Mouse (Mus musculus): ENCODE measurements around the gene Tmem254a.
"Not testable (repeated sequence)": the region's sequence is repeated elsewhere in the genome, so short reads cannot be mapped to it uniquely, and the experiment has no call there.

Tmem254a gene

GRCm38 (mm10) chr14:25927562-25927881 lies at the start of gene Tmem254a:
Gene Tmem254a, minus strand, starts transcription at chr14:25927672.
- not testable (repeated sequence) for DNase-seq

DNA sequence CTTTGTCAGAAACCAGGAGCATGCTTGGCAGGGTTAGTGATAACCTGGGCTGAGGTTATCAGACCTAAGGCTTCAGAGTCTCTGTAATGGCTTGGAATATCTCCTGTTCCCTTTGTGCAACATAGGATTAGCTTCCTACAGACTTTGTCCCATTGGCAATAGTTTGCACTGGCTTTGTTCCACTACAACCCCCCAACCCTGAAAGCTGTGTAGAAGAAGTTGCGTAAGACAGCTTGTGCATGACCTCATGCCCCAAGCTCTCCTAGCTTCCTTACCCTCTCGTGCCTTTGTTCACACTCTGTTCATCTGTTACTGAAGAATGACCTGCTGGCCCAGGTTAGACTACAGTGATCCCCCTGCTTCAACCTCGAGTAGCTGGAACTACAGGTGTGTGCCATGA lies 30.4 kb upstream of the Tmem254a start:
- DNase-seq = not testable (repeated sequence)

DNA sequence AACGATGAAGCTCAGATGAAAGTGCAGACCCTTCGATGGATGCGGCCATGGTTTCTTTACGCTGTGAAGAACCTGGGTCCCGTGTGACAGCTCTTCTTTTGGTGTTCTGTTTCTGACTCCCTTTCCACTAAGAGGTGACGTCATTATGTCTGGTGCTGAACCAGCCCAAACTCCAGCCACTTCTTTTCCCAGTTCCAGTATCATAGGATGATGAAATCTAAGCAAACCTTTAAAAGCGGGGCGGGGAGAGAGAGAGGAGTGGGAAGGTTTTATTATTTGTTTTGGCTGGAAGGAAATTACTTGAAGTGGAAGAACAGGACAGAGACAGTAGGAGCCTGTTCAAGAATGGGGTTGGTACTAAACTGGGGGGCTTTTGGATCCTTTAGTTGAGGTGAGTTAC lies 10.5 kb upstream of the Tmem254a start, which contains the start of gene Cphx1:
Gene Cphx1 (plus strand): TSS at position 301 of the 400 bp plus-strand sequence.
- not testable (repeated sequence) for DNase-seq

- not testable (repeated sequence) for DNase-seq
Measured at GRCm38 (mm10) chr14:25936867-25937630, 9.6 kb upstream of the Tmem254a start.

DNA sequence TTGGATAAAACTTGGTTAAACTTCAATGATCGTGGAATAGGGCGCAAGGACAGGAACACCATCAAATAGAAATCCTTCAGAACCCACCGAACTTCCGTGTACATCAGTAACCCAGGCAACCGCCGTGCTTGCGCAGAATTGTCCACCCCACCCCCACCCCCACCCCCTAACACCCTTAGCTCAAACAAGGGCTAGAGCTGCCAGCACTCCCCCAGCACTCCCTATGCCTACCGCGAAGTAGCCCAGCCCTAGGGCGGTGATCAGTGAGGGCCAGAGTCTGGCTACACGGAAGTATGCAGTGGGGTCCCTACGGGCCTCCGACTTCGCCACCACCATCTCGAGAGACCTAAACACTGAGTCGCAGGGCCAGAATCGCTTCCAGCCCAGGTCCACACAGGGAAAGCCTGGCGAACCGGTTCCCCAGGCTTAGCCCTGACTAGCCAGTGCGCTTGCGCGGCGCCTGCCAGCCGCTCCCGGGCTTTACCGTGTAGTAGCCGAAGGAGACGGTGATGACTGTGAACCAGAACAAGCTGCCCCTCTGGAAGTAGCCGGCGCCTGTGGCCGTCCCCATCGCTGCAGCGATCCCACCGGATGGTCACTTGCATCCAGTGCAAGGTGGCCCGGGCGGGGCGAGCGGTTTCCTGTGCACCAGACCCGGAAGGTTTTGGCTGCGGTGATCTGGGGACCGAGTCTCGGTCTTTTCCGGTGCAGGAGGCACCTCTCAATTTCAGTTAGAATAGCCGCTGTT lies 484 bp downstream of the Tmem254a start:
- not testable (repeated sequence) for DNase-seq

GRCm38 (mm10) chr14:25918427-25919170 lies 8.9 kb downstream of the Tmem254a start:
- not testable (repeated sequence) for DNase-seq

GRCm38 (mm10) chr14:25908976-25909375 lies 18.5 kb downstream of the Tmem254a start:
- not testable (repeated sequence) for DNase-seq

- DNase-seq = not testable (repeated sequence)
Measured at GRCm38 (mm10) chr14:25907272-25907671, 20.2 kb downstream of the Tmem254a start.

DNA sequence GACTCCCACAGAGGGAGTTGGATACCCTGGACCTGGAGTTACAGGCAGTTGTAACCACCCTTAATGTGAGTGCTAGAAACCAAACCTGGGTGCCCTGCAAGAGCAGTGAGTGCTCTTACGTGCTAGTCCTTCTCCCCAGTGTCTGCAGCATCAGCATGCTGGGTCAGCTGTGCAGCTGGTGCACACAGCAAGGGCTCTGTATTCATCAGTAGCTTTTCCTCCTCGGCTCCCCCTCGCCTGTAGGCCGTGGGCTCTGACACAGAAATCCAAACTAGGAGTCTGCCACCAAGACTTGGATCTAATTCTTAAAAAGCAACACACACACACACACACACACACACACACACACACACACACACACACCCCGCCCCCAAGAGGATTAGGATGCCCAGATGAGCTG lies 22.2 kb downstream of the Tmem254a start:
- DNase-seq = not testable (repeated sequence)

DNA sequence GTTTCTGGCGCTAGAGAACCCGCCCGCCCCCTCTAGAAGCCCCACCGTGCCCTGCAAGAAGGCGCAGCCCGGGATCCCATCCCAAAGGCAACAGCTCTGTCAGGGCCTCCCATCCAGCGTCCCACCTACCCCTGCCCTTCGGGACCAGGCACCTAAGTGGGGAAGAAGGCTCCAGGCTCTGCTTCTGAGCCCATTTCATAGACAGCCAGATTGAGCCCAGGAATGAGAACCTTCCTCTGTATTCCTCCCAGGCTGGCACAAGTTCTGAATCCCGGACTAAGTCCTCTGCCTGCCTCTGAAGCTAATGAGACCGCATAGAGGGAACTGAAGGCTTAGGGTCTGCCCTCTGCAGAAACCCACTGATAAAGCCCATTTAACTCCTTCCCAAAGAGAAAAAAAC lies 24.5 kb downstream of the Tmem254a start, which contains the start of gene Plac9a:
Gene Plac9a (minus strand): TSS at position 101 of the 400 bp plus-strand sequence.
- DNase-seq = not testable (repeated sequence)

- not testable (repeated sequence) for DNase-seq
Measured at GRCm38 (mm10) chr14:25895686-25896085, 31.8 kb downstream of the Tmem254a start.

GRCm38 (mm10) chr14:25894566-25894965 lies 32.9 kb downstream of the Tmem254a start:
- DNase-seq = not testable (repeated sequence)

DNA sequence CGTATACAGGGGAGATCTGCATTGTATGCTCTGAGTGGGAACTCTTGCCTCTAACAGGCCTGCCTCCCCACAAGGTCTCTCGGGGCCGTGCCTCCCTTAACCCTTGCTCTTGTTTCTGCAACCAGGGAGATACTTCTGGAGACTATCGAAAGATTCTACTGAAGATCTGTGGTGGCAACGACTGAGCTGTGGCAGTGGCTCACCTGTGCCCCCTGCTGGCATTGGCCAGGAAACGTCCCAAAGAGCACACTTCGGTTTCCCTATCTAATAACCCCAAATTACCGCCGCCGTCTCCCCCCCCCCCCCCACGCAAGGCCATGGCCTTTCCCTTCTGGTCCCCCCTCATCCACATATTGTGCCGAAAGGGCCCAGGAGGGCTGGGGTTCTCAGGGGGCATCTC lies 41.6 kb downstream of the Tmem254a start:
- not testable (repeated sequence) for DNase-seq

DNA sequence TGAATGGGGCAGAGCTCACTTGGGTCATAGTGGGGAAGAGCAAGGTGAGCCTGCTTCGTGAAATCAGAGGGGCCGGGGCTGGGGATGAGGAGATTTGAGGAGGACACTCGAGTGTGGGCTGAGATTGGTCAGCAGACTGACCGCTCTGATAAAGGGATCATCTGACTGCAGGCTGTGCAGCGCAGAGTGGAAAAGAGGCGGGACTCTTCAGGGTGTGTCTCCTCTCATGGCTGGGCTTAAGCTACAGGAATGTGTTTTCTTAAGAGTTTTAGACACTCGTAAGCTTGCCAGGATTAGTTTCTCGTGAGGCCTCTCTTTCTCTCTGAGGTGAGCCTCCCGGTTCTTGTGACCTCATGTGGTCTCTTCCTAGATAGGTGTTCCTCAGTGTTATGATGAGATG lies 45.7 kb downstream of the Tmem254a start:
- not testable (repeated sequence) for DNase-seq

DNA sequence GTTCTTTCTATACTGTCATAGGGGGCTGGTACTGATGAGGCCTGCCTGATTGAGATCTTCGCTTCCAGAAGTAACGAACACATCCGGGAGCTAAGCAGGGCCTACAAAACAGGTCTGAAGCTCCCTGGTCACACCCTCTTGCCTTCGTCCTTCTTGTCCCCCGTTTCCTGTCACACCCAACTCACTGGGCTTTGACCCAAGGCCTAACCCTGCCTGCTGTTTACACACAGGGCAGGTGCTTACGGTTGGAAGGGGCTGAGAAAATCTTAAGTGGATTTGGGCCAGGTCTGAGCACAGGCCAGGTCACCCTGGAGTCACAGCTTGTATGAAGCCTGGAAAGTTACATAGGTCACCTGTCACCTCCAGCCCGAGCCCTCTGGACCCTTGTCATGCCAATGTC lies 50.8 kb downstream of the Tmem254a start:
- DNase-seq = not testable (repeated sequence)
